Mouse (Mus musculus) lung, adult 2 months (tissue): ENCODE data around the gene Runx3.

Experiments used
- CTCF ChIP-seq: fragments of 200-500 bp; IDR thresholded peaks from 2 replicates; pipeline ENCODE4 v1.5.1; 2011; ENCODE audit warnings: mild to moderate bottlenecking, low read length, control low read depth; ENCODE audit not compliant: insufficient read depth
- POLR2A ChIP-seq: fragments of 200-500 bp; IDR thresholded peaks from 2 replicates; pipeline ENCODE4 v1.6.1; 2011; ENCODE audit warnings: low read depth, mild to moderate bottlenecking, control low read depth, low read length, borderline replicate concordance; ENCODE audit errors: extremely low read depth

DNA sequence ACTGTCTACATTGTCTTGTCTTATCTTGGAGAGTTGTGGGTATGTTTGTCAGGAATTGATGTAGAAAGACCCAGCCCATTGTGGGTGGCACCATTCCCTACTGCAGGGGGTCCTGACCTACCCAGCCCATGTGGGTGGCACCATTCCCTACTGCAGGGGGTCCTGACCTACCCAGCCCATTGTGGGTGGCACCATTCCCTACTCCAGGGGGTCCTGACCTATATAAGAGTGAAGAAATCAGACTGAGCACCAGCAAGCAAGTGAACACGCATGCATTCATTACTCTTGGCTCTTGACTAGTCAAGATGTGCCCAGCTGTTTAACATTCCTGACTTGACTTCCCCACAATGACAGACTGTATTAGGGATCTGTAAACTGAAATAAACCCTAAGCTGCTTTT is 69.9 kb downstream of the Runx3 start:
- TF ChIP-seq CTCF (no peak), POLR2A (no peak)
